Mouse (Mus musculus): ENCODE results near the gene Slc22a28. TPM values are rescaled to one million over a fixed set of nuclear protein-coding genes. Genes with fewer than 3 reads are reported as not detected.
"Not testable (repeated sequence)": the region's sequence is repeated elsewhere in the genome, so short reads cannot be mapped to it uniquely, and the experiment has no call there.

Gene Slc22a28
- not detected in 2 replicates for polyA plus RNA-seq (2015; fragmentation: Nextera tagmentation; extraction: Ambion mirVana)

DNA sequence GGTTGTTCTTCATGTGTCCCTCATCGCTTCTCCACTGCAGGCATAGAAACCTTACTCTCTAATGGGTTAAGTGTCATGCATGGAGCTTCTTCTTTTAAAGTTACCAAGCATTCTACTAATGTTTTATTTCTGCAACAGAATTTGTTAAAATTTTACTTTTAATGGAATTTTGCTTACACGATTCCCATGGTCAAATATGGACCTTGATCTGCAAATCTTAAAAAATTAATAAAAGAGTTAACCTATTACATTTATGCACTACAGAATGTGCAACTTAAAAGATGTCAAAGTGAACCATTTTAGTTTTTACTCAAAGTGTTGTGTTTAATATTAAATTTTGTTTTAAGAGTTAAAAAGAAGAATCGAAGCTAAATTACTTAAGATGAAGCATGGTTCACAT lies at the start of gene Slc22a28:
Slc22a28 (minus strand) TSS at position 102 of the 400 bp plus-strand sequence.
- ATAC-seq (ENCODE audit: low FRiP score); H3K27me3 ChIP-seq (replicated peaks); H3K9ac ChIP-seq (replicated peaks); H3K9me3 ChIP-seq (replicated peaks); H3K27ac ChIP-seq (replicated peaks); H3K4me2 ChIP-seq; H3K36me3 ChIP-seq; H3K4me1 ChIP-seq; H3K4me3 ChIP-seq (replicated peaks): not testable (repeated sequence)
- WGBS = 94% methylated on average over 2 of the region's 3 CpGs

DNA sequence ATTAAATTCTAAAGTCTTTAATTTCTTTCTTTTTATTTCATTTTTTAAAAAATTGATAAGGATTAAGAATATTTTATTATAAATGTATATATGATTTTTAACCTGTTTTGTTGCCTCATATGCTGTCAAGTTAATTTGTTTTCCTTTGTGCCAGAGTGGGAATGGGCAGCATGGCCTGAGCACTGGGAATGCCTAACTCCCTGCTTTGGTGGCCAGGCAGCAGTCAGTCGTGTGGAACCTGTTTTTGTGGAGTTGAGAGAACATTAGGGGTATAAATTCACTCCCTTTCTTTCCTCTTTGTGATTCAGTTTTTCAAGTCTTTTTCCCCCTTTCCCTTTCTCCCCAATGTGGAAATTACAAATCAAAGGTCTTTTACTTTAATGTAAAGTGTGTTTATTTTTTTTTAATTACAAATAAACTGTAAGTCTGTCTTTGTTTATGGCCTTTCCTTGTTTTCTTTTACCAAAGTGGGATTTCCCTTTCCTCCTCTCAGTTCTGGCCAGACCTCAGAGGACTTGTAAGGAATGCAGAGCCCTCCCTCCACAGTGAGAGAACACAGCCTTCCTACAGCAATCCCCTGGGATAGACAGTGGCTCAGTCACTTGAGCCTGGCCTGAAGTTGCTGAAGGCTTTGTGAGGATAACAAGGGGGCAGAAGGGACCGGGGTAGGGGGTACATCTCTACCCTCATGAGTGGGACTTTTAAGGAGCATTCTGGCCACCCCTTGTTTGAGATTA lies 17.2 kb upstream of the Slc22a28 start:
- H3K4me2 ChIP-seq = no peak overlapping the region
- H3K36me3 ChIP-seq = no peaks in the 10 kb centered on the region
- no peak overlapping the region for H3K4me3 ChIP-seq (replicated peaks)
- ATAC-seq (ENCODE audit: low FRiP score) = no peak
- no peak overlapping the region for H3K9ac ChIP-seq (replicated peaks)
- 0 out of 2 replicates have a peak, but pooled peaks cover 6% of the 10 kb centered on the region for H3K9me3 ChIP-seq (replicated peaks)
- WGBS = 48% methylated on average over 2 of the region's 2 CpGs
- H3K27ac ChIP-seq (replicated peaks) = no peak overlapping the region
- H3K27me3 ChIP-seq (replicated peaks) = no peaks in the 10 kb centered on the region
- no peaks in the 10 kb centered on the region for H3K4me1 ChIP-seq

DNA sequence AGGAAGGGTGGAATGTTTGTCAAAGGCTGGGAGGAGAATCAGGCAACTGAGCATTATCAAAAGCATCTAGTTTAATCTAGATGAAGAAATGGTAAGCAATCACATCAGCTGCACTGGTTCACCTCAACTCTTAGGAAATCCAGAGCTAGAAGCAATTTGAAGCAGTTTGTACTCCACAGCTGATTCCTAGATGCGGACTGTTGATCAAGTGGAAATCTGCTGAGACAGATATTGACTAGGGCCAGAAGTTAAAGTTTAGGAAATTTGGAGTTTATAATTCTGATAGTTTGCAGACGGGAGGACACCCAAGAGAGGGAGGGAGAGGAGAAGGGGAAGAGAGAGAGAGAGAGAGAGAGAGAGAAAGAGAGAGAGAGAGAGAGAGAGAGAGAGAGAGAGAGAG lies 10.9 kb upstream of the Slc22a28 start:
- 88% methylated on average over 2 of the region's 2 CpGs for WGBS
- not testable (repeated sequence) for H3K36me3 ChIP-seq; ATAC-seq (ENCODE audit: low FRiP score); H3K4me1 ChIP-seq; H3K27me3 ChIP-seq (replicated peaks); H3K9me3 ChIP-seq (replicated peaks); H3K4me2 ChIP-seq; H3K9ac ChIP-seq (replicated peaks); H3K4me3 ChIP-seq (replicated peaks); H3K27ac ChIP-seq (replicated peaks)

DNA sequence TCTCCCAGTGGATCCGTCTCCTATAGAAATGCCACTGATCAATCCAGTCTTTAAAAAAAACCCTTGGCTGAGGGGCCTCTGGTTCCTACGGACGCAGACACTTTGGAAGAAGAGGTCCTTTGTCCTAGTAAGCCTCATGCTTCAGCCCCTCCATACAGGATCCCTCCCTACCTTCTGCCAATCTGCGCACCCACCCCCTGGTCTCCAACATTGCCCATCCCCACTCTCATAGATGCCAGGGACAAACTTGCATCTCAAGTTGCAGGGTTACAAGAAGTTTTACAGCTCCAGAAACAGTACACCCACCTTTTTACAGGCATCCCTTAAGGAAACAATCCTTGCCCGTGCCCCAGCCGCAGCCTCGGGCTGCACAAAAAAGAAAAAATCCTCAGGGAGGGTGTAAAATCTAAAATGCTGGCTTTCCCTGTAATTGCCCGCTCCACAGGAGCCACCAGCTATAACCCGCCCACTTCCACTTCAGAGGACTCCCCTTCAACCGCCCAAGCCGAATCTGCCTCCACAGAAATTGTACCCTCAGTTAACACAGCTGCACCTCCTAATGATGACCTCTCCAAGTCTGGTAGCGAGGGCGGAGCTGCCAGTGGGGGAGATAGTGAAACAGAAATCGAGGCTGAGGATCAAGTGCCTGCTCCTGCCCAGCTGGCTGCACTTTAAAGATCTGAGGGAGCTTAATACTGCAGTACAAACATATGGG lies 2.5 kb upstream of the Slc22a28 start:
- H3K9ac ChIP-seq (replicated peaks); H3K9me3 ChIP-seq (replicated peaks); H3K4me1 ChIP-seq; ATAC-seq (ENCODE audit: low FRiP score); H3K4me3 ChIP-seq (replicated peaks); H3K27ac ChIP-seq (replicated peaks); H3K27me3 ChIP-seq (replicated peaks); H3K4me2 ChIP-seq; H3K36me3 ChIP-seq: not testable (repeated sequence)
- 56% methylated on average over 14 of the region's 14 CpGs for WGBS

DNA sequence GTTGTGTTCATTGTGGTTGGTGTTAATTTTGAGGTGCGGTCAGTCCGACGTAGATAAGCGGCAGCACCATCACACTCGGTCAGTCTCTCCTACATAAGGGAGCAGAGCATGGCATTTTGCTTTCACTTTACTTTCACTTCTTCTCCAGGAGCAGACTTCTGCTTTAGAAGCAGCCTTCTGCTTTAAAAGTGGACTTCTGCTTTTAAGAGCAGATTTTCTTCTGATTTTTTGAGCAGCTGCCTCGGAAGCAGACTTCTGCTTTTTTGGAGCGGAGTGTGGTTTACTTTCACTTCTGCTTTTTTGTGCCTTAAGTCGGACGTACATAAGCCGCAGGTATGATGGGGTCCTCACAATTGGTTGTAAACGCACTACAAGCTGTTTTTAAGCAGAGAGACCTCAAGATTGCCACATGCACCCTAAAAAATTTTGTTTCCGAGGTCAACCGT lies 111.9 kb downstream of the Slc22a28 start:
- no peaks in the 10 kb centered on the region for H3K27me3 ChIP-seq (replicated peaks)
- no peak overlapping the region for H3K9ac ChIP-seq (replicated peaks)
- no peak overlapping the region for H3K4me2 ChIP-seq
- H3K36me3 ChIP-seq = no peaks in the 10 kb centered on the region
- peaks cover 13% of the 10 kb centered on the region for H3K9me3 ChIP-seq (replicated peaks)
- WGBS = 93% methylated on average over 13 of the region's 13 CpGs
- H3K4me3 ChIP-seq (replicated peaks) = no peak overlapping the region
- H3K4me1 ChIP-seq = no peaks in the 10 kb centered on the region
- no peak for ATAC-seq (ENCODE audit: low FRiP score)
- no peak overlapping the region for H3K27ac ChIP-seq (replicated peaks)

DNA sequence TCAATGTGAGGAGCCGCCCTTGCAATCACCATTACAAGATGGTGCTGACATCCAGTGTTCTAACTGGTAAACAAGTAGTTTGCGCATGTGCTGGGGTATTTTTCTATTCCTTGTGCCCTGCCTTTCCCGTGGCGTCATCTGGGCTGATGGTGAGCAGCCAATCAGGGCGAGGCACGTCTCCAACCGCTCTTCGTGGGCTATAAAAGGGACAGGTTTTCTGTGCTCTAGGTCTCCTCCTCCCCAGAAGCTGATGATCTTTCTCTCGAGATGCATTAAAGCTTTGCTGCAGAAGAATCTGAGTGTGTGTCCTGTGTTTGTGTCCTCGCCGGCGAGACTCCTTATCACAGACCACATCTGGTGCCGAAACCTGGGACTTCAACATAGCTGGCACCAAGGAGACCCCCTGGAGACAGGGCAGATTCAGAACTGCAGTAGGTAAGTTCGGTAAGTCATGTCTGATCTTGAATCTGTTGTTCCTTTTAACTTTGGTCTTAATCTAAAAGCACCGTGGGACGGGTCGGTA lies 112.4 kb downstream of the Slc22a28 start:
- not testable (repeated sequence) for H3K9ac ChIP-seq (replicated peaks); ATAC-seq (ENCODE audit: low FRiP score); H3K4me1 ChIP-seq; H3K27ac ChIP-seq (replicated peaks); H3K4me3 ChIP-seq (replicated peaks); H3K27me3 ChIP-seq (replicated peaks); H3K36me3 ChIP-seq; H3K4me2 ChIP-seq
- 93% methylated on average over 17 of the region's 17 CpGs for WGBS
- peaks cover 13% of the 10 kb centered on the region for H3K9me3 ChIP-seq (replicated peaks)

DNA sequence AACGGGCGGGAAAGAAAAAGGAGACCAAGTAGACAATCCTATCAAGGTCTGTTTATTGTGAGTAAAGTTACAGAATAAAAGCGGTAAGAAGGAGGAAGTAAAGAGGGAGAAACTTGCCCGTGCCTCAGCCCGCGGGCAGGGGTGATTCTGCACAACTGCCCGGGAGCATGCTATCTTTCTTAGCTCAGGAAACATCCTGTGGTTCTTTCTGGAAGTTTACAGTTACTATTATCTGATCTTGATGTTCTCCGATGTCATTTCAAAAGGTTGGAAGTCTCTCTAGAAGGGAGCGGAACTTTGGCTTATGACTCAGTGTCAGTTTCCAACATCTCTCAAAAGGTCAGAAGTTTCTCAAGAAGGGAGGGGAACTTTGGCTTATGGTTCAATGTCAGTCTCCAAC lies 113.2 kb downstream of the Slc22a28 start:
- H3K4me3 ChIP-seq (replicated peaks); H3K27ac ChIP-seq (replicated peaks); ATAC-seq (ENCODE audit: low FRiP score); H3K4me1 ChIP-seq; H3K4me2 ChIP-seq; H3K36me3 ChIP-seq; H3K9ac ChIP-seq (replicated peaks); H3K27me3 ChIP-seq (replicated peaks): not testable (repeated sequence)
- peaks cover 13% of the 10 kb centered on the region; the same call in 1 of the 2 replicates for H3K9me3 ChIP-seq (replicated peaks)
- WGBS = 90% methylated on average over 9 of the region's 9 CpGs

Other genes starting within 250 kb of the Slc22a28 start
- not detected in 2 replicates for gene Slc22a27, start 166.0 kb downstream of the Slc22a28 start, polyA plus RNA-seq (2015; fragmentation: Nextera tagmentation; extraction: Ambion mirVana)
- gene Slc22a29, start 86.9 kb upstream of the Slc22a28 start, polyA plus RNA-seq (2015; fragmentation: Nextera tagmentation; extraction: Ambion mirVana) = not detected in 2 replicates

All from neural tube, embryonic 15.5 days (tissue).